Mouse (Mus musculus) erythroblast, embryonic 14.5 days (primary cell): Measurements from ENCODE around the gene Lsm2.

Experiments
- GATA1 ChIP-seq: IDR thresholded peaks from 2 replicates; pipeline ENCODE4 v1.6.1; 2012; ENCODE audit warnings: low read length, inconsistent platforms, mixed read lengths
- TAL1 ChIP-seq: IDR thresholded peaks from 3 replicates; pipeline ENCODE4 v1.6.1; 2012; ENCODE audit warnings: low read length, inconsistent platforms, mixed read lengths

- TF ChIP-seq TAL1 (no peak), GATA1 (no peak)
Measured at GRCm38 (mm10) chr17:34977000-34977399, 4.7 kb upstream of the Lsm2 start.
